Mouse (Mus musculus) gastrocnemius, adult 18-20 months (tissue): ENCODE measurements around the gene Ccdc185. TPM values are rescaled to one million over a fixed set of nuclear protein-coding genes. Genes with fewer than 3 reads are reported as not detected.

Experiments used
- DNase-seq: peaks from one replicate; pipeline ENCODE4 v3.0.0; 2021; ENCODE audit warnings: low spot score
- total RNA-seq, 2 experiments: library from RNA; stranded (reverse); gene quantifications; 2 replicates each; pipeline ENCODE4 v1.2.3; 2021

The Ccdc185 gene
- total RNA-seq, 2 experiments from 2014 or later: not detected

DNA sequence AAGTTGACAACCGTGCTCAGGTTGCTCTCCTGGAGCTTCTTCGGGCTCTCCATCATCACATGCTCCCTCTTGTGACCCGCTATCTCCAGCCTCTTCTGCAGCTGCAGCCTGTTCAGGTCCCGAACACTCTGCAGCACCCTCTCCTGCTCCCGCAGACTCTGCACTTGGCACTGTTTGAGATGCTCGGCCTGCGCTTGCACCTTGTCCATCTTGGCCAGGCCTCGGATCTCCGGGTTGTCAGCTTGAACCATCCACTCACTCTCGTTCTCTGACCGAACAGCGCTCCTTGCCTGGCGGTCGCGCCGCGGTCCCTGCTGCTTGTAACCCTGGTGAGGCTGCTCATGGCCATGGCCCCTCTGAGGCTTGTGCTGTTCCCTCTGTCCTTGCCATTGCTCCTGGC is 1.1 kb downstream of the Ccdc185 start:
- no peak for DNase-seq

DNA sequence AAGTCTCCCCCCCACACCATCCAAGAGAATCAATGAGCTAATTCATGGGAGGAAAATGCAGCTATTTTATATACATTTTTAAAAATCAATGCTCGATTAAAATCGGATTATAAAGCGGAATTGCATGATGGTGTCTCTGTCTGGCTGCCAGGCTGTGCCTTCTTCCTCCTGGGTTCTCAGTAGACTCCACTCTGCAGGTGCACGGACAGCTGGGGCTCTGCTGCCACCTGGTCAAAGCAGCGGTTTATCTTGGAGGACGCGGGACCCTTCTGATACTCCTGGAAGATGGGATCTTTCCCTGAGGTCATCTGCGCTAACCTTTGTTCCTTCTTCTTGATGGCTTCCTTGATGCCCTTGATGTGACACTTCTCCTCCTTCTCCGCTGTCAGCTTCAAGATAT is 1.9 kb downstream of the Ccdc185 start:
- DNase-seq: no peak

DNA sequence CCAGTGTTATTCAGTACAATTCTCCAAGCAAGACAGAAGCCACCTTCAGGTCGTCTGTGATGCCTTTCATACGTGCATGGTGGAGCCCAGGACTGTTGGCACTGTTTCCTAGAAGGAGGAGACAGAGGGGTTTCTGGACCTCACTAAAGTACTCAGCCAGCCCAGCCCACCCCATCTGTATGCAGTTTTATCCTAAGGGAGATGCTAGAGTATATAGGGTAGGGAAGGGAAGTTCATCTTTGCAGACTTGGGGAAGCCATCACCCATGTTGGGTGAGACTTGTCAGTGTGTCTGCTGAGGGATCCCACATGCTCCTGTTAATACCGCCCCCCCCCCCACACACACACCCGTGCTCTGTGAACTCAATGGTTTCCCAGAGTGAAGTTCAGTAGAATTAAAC is 13.1 kb downstream of the Ccdc185 start:
- no peak for DNase-seq

DNA sequence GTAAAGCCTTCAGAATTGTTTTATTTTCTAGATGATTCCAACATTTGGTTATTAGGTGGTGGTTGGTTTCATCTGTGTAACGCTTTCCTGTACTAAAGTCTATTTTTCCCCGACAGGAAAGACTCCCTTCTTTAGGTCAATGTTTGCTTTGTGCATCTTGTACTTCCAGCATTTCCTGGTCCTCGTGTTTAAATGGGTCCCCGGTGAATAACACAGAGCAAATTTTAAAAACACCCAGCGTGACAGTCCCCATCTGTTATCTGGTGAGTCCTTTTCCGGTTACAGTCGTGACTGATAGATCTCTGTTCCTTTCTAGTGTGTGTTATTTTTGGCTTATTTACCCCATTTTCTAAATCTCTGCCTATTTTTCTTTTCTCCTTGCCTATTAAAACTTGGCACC is 16.3 kb downstream of the Ccdc185 start:
- DNase-seq: no peak

DNA sequence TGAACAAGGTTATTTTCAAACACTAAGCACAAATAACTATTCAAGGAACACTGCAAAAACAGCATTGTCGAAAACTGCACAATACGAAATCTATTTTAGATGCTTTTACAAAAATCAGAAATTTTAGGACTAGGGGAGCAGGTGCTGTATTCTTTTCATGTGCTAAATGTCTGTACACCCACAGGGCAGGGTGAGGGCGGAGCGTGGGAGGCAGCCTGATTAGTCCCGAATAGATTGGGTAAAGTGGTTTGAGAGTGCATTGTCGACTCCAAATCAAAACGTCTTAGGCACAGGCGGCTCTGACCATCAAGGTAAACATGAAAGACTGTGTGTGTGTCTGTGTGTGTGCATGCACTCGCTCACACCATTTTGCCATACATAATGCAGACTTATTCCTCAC is 20.0 kb downstream of the Ccdc185 start:
- DNase-seq: no peak

DNA sequence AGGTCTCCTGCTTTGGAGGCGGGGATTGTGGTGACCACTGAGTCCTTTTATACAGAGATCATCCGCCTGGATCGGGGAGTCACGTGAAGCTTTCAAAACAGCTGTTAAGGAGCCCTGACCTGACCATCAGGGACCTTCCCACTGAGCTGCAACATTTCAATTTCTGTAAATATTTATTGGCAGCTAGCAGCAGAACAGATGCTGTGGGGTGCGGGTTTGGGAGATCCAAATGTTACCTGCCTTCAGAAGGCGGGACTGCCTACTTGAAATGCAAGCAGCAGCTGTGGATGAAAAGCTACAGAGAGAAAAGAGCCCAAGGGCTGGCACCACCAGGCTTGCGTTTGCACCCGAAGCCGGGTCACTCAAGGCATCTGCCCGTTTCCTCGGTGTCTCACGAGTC is 21.4 kb downstream of the Ccdc185 start:
- no peak for DNase-seq

DNA sequence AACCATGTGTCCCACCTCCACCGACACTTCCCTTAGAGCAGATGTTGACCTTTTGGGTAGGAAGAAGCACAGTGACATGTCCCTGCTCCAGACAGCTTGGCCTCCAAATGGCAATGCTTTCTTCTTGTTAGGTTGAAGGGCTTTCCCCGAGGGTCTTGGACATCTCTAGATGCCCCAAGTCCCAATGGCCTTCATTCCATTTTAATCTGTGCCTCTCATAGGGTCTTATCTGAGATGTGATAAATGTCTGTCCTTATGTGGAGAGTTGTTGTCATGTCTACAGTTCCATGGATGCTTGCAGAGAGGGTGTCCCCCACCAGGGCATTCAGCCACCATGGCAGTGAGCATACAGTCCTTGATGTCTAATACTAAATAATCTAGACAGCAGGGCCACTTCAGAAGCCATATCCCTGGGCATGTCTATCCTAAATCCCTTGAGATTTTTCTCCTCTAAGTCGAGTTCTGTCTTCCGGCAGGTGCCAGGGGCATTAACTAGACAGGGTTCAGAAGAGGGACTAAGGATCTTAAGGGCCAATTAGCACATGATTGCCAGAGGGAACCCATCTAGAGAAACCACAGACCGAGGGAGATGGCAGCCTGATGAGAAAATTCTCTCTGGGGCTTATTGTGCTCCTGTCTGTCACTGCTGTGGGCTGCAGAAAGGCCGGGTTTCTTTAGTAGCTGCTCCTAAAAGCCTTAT is 34.6 kb downstream of the Ccdc185 start:
- DNase-seq: no peak

DNA sequence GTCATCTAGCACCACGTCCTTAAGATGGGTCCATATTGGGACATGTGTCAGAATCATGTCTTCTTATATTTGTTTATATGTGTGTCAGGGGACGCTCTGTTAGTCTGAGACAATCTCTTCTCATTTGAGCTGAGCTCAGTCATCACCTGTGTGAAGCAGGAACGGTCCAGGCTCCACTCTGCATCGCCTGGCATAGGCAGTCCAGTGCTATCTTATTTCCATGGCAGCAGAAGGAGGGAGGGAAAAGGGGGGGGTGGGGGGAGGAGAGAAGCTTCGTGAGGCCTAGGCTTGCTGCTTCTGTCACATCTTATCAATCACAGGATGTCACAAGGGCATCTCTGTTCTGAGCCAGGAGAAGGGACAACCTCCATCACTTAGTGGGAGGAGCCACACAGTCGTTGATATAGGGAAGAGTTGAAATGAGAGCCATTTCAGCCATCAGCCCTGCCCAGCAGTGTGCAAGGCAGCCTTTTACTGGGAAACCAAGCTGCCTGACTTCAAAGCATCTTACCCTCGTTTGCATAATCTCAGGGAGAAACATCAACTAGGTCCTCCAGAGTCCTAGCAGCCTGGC is 37.5 kb downstream of the Ccdc185 start:
- no peak for DNase-seq

DNA sequence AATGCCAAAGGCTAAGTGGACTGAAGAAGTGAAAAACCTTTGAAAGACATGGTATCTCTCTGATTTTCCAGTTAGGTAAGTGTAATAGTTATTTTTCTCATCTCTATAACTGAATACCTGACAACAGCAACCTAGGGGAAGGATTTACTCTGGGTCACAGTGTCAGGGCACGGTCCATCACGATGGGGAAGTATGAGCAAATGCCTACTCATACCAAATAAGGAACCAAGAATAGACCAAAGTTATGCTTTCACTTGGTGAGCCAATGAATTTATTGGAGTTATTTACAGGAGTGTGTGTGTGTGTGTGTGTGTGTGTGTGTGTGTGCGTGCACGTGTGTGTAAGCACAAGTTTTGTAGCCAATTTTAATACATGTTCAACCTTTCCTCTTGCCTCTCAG is 41.5 kb downstream of the Ccdc185 start:
- no peak for DNase-seq

DNA sequence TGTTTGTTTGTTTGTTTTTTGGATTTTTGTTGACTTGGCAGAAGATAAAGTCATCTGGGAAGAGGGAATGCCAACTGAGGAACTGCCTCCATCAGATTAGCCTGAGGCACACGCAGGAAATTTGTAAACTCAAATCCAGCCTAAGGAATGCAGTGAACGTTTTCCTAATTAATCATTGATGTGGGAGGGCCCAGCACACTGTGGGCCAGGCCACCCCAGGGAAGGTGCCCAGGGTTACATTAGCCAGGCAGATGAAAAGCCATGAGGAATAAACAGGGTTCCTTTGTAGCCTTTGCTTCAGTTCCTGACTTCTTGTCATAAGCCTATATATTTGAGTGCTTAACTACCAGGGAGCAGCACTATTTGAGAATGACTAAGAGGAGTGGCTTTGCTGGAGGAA is 44.1 kb downstream of the Ccdc185 start:
- DNase-seq: no peak

DNA sequence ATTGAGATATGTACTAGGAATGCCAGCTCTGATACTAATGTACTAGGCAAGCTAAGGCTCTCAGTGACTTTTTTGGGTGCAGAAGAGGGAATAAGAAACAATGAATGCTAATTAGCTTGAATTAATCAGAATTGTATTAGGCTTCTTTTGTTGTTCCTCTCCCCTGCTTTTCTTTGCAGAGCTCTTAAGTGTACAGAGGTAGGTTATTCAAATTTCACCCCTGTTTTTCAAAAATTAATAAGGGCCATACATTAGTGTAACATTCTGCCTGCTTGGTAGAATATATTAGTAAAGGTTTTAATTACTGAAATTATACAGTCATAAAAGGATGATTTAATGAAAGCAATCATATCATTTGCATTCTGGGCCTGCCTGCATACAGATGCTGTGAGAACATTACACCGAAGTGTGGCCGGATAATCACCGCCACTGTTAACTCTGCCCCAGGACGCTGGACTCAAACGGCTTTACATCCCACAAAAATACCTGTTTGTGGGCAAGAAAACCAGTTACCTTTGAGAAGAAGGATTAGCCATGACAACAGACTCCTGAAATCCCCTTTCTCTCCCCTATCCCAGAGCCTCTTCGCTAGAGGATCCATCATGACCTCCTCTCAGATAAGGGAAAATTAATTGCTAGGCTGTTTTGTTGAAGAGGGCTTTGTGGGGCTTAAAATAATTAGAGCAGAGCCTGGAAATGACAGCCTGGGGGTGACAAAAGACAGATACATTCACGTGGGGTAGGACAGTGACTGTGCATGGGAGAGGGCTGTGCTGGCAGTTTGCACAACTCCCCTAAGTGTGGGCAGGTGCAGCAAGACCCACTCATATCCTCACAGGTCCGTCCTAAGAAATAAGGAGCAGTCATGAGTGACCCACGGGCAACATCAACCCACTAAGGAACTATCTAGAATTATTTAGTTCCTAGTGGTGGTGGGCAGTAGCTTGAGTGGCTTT is 49.3 kb downstream of the Ccdc185 start:
- no peak for DNase-seq

Other genes starting within 250 kb of the Ccdc185 start
- gene Capn2, start 231.6 kb downstream of the Ccdc185 start, total RNA-seq: 10 to 100 TPM; 50.2 to 54.2 TPM
- not detected for gene Capn8, start 184.2 kb downstream of the Ccdc185 start, total RNA-seq
- under 1 TPM; 0.18 to 0.62 TPM for gene Susd4, start 14.7 kb upstream of the Ccdc185 start, total RNA-seq
- gene Tlr5, start 205.6 kb upstream of the Ccdc185 start, total RNA-seq: 1 to 10 TPM in 1 of 2 experiments, under 1 TPM in 1; 0.78 to 1.0 TPM